Mouse (Mus musculus) embryonic facial prominence, embryonic 15.5 days (tissue): ENCODE data around the gene Cdk4. TPM values are rescaled to one million over a fixed set of nuclear protein-coding genes. Genes with fewer than 3 reads are reported as not detected.
A peak's percentile ranks its signal among the peaks of the same experiment; 100 is the strongest.
"Not testable (repeated sequence)": the region's sequence is repeated elsewhere in the genome, so short reads cannot be mapped to it uniquely, and the experiment has no call there.

Experiments
- ATAC-seq: fragments of 200-750 bp; cut with Nextera tagmentation; 2 replicates; pipeline ENCODE4 v1.8.0; 2017; ENCODE audit warnings: low read depth, moderate TSS enrichment; ENCODE audit not compliant: insufficient number of reproducible peaks, low FRiP score, low TSS enrichment
- H3K27ac ChIP-seq: fragments of 300-500 bp; sonication (generic); replicated peaks from 2 replicates; pipeline ENCODE4 v1.5.1; 2015; ENCODE audit warnings: mild to moderate bottlenecking, inconsistent platforms
- H3K27me3 ChIP-seq: fragments of 300-500 bp; sonication (generic); 2 replicates; pipeline ENCODE4 v1.6.1; 2015; ENCODE audit warnings: inconsistent platforms
- H3K36me3 ChIP-seq: fragments of 300-500 bp; sonication (generic); 2 replicates; pipeline ENCODE4 v1.6.1; 2015; ENCODE audit warnings: mild to moderate bottlenecking, inconsistent platforms
- H3K4me1 ChIP-seq: fragments of 300-500 bp; sonication (generic); 2 replicates; pipeline ENCODE4 v1.6.1; 2015; ENCODE audit warnings: inconsistent platforms
- H3K4me2 ChIP-seq: fragments of 300-500 bp; sonication (generic); replicated peaks from 2 replicates; pipeline ENCODE4 v1.6.1; 2015; ENCODE audit warnings: mild to moderate bottlenecking, inconsistent platforms
- H3K4me3 ChIP-seq: fragments of 300-500 bp; sonication (generic); replicated peaks from 2 replicates; pipeline ENCODE4 v1.5.1; 2015; ENCODE audit warnings: mild to moderate bottlenecking, inconsistent platforms
- H3K9ac ChIP-seq: fragments of 300-500 bp; sonication (generic); 2 replicates; pipeline ENCODE4 v1.6.1; 2015; ENCODE audit warnings: inconsistent platforms
- H3K9me3 ChIP-seq: fragments of 300-500 bp; sonication (generic); replicated peaks from 2 replicates; pipeline ENCODE4 v1.6.1; 2016; ENCODE audit warnings: inconsistent platforms
- WGBS: fragments of 180-500 bp; shearing (Covaris S2); methylation state at CpG from one replicate; pipeline ENCODE4 v1.1.7; 2015; 5-methylcytosine and 5-hydroxymethylcytosine counted together
- polyA plus RNA-seq: library from polyadenylated mRNA; unstranded; fragments of >200 nt; fragmentation: Nextera tagmentation; extraction: Ambion mirVana; gene quantifications from 2 replicates; pipeline ENCODE4 v1.2.1, GENCODE M21; 2015

Cdk4 gene
- polyA plus RNA-seq, 1 experiment from 2014 or later: 1,372 TPM

DNA sequence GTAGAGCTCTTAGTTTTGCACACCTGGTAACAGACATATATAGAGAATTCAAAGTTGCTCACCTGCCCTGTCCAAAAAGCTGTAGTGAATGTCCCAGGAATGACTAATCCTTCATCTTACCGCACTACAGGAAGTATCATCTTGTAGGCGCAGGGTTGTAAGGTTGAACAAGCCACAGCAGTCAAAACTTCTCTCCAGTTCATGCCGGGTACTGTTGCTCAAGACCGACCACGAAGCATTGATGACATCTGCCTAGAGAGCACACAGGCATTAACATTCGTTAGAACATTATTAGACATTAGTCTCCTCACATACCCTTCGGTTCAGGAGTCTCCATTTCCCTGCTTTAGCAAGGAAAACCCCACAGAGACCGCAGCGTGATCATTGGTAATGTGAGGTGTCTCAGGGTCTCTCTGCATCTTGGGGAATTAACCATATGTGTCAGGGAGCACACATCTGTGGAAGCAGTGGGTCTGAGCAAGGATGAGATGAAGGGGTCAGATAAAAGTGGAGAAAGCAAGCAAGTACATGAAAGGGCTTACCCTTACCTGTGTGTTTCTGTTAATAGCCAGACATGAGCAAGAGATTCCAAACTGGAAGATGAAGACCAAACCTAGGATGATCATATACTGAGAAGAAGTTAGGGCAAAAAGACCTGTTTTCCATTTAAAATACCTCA is 5.2 kb downstream of the Cdk4 start:
- H3K9me3 ChIP-seq: no peaks in the 10 kb centered on the region
- H3K4me2 ChIP-seq: peak overlapping the region; percentile 67
- peak overlapping the region; percentile 59; the same call in 1 of the 2 replicates for H3K9ac ChIP-seq
- peak overlapping the region; percentile 73 for H3K4me3 ChIP-seq
- peaks cover 41% of the 10 kb centered on the region for H3K36me3 ChIP-seq
- no peaks in the 10 kb centered on the region for H3K27me3 ChIP-seq
- no peak for ATAC-seq
- peak overlapping the region; percentile 95 for H3K27ac ChIP-seq
- peaks cover 32% of the 10 kb centered on the region for H3K4me1 ChIP-seq
- 68% methylated on average over 9 of the region's 9 CpGs for WGBS

DNA sequence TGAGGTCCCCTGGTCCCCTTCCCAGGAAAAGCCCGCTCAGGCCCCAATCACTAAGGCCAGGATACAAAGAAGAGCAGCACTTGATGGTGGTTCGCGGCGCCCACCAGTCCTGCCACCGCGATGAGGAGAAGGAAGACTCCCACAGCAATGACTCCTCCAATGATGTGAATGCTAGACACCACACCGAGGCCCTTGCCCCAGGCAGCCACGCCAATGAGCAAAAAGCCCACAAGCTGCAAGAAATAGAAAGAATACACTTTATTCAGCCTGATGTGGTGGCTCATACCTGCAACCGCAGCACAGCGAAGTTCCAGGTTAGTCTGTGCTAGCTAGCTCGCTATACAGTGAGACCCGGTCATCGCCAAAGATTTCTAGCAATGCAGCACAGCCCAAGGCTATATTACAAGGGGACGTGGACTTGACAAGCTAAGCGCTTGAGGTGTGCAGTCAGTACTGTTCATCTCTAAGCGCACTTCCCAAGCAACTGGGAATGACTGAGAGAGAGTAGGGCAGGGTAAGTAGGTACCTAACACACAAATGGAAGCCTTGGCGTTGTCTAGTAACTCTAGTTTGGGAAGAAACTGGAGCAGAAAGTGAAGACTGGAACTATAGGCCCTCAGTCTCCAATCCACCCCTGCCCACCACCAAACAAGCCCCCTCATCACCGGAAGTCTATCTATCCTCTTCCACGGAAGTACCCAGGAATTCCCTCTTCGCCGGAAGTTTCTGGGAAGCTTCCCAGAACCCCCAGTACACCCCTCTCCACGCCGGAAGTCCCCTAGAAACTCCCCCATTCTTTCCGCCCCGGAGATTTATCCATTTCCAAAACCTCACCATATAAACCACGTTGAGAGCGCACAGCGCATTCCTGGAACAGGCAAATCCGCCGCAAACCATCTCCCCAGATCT is 6.2 kb downstream of the Cdk4 start:
- WGBS: 7% methylated on average over 30 of the region's 30 CpGs
- H3K27me3 ChIP-seq: no peaks in the 10 kb centered on the region
- ATAC-seq: peak; percentile 58
- peaks cover 41% of the 10 kb centered on the region for H3K36me3 ChIP-seq
- peak overlapping the region; percentile 59 for H3K9ac ChIP-seq
- peak overlapping the region; percentile 95 for H3K27ac ChIP-seq
- H3K4me2 ChIP-seq: peak overlapping the region; percentile 67
- peaks cover 30% of the 10 kb centered on the region for H3K4me1 ChIP-seq
- peak overlapping the region; percentile 73 for H3K4me3 ChIP-seq
- H3K9me3 ChIP-seq: no peaks in the 10 kb centered on the region

DNA sequence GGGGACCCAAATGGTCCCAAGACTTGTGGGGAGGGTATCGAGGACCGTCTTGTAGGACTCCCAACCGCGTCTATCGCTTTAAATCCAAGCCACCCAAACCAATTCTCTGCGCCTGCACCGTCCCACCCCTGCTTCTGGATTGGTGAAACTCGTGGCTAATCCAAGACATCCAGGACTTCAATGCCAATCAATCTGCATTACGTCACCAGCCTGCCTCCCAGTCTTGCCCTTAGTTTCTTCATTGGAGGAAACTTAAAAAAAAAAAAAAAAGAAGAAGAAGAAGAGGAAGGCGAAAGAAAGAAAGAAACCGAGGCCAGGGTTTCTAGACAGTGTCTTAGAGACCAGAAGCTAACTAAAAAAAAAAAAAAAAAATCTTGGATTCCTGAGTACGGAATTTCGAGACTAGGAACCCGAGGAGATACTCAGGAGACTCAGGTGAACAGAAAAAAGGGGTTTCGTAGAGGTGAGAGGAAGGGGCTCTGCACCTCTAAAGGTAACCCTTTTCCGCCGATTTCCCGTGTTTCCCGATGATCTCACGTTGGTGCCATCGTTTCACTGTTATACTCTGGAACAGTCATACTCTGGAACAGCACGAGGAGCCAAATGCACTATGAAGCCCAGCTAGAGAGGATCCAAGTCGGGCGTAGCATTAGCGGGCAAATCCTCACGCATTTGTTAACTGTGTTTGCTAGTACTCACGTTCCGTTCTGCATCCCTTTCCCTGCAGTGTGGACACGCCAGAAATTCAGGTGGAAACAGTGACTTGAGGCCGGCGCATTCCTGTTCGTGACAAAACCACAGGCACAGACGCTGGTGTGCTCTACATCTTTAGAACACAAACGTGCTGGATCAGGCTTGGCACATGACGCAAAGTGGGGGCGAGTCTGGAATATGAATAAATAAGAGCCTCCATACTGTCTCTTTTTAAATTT is 7.1 kb downstream of the Cdk4 start, which contains the start of gene Tspan31:
Tspan31 (minus strand) TSS at position 75 of the 932 bp plus-strand sequence.
- peaks cover 3% of the 10 kb centered on the region for H3K27me3 ChIP-seq
- under 1% methylated on average over 36 of the region's 36 CpGs for WGBS
- peak within 1 kb of the TSS; percentile 67 for H3K4me2 ChIP-seq
- H3K9me3 ChIP-seq: no peaks in the 10 kb centered on the region
- H3K36me3 ChIP-seq: peaks cover 33% of the 10 kb centered on the region
- H3K27ac ChIP-seq: peak within 1 kb of the TSS; percentile 95
- H3K4me1 ChIP-seq: peaks cover 24% of the 10 kb centered on the region
- peak within 1 kb of the TSS; percentile 73 for H3K4me3 ChIP-seq
- peak; percentile 93 for ATAC-seq
- peak within 1 kb of the TSS; percentile 59 for H3K9ac ChIP-seq

DNA sequence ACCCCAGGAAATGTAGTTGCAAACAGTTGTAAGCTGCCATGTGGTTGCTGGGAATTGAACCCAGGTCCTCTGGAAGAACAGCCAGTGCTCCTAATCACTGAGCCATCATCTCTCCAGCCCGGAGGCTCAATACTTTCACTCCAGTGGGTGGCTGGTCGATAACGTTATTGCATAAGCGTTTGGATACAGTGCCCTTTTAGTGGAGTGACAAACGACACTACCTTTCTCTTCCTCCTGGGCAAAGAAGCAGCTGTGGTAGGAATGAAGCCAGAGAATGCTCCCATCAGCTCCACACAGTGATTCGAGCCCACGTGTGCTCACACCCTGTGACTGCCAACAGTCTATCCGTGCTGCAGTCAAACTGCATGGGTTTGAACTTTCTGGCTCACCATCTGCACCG is 7.9 kb downstream of the Cdk4 start:
- Histone ChIP-seq H3K9ac (no peak overlapping the region), H3K27ac (no peak overlapping the region), H3K36me3 (peaks cover 26% of the 10 kb centered on the region), H3K4me1 (peaks cover 24% of the 10 kb centered on the region), H3K27me3 (peaks cover 6% of the 10 kb centered on the region), H3K4me2 (peak overlapping the region; percentile 67), H3K4me3 (peak overlapping the region; percentile 73), H3K9me3 (no peaks in the 10 kb centered on the region)
- WGBS: 74% methylated on average over 9 of the region's 9 CpGs
- no peak for ATAC-seq

DNA sequence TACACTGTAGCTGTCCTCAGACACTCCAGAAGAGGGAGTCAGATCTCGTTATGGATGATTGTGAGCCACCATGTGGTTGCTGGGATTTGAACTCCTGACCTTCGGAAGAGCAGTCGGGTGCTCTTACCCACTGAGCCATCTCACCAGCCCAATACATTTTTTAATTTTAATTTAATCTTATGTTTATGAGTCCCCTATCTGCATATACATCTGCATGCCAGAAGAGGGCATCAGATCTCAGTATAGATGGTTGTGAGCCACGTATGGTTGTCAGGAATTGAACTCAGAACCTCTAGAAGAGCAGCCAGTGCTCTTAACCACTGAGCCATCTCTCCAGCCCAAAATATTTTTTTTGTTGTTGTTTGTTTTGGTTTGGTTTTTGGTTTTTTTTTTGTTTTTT is 8.9 kb downstream of the Cdk4 start:
- 77% methylated on average over 4 of the region's 4 CpGs for WGBS

DNA sequence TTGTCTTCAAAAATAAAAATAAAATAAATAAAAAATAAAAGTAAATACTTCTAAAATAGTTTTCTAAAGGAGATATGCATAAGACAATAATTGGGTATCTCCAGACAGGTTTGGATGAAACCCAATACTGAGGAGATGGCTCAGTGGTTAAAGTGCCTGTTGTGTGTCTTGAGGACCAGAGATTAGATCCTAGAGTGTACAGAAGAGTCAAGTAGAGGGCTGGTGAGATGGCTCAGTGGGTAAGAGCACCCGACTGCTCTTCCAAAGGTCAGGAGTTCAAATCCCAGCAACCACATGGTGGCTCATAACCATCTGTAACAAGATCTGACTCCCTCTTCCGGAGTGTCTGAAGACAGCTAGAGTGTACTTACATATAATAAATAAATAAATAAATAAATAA is 9.6 kb downstream of the Cdk4 start:
- not testable (repeated sequence) for H3K27ac ChIP-seq, H3K4me3 ChIP-seq, H3K4me2 ChIP-seq, ATAC-seq, H3K9ac ChIP-seq, H3K9me3 ChIP-seq, H3K36me3 ChIP-seq
- Histone ChIP-seq H3K27me3 (peaks cover 23% of the 10 kb centered on the region), H3K4me1 (peaks cover 27% of the 10 kb centered on the region)
- 66% methylated on average over 2 of the region's 2 CpGs for WGBS

More for the DNA sequence above, 8.9 kb downstream of the Cdk4 start:
- not testable (repeated sequence) for H3K9me3 ChIP-seq, H3K4me3 ChIP-seq, ATAC-seq, H3K27ac ChIP-seq, H3K9ac ChIP-seq, H3K4me2 ChIP-seq
- peaks cover 15% of the 10 kb centered on the region for H3K36me3 ChIP-seq
- H3K4me1 ChIP-seq: peaks cover 24% of the 10 kb centered on the region
- H3K27me3 ChIP-seq: peaks cover 16% of the 10 kb centered on the region

DNA sequence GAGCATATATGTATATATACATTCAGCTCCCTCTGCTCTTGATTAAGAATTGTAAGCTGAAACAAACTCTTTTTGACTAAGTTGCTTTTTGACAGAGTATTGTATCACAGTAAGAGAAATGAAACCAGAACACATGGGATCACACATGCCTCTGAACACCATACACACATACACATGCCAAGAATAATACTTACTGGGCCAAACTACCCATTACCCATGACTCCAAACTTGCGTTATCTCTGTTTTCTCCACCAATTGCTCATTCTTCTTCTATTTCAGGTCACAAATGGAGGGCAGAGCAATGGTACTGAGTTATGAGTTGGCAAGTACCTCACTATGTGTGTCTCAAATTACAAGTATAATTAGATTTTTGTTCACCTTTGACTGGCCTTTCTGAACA is 10.6 kb downstream of the Cdk4 start:
- 84% methylated on average over 1 of the region's 1 CpGs for WGBS
- Histone ChIP-seq H3K9me3 (no peaks in the 10 kb centered on the region), H3K27me3 (peaks cover 31% of the 10 kb centered on the region), H3K4me3 (no peak overlapping the region), H3K36me3 (no peaks in the 10 kb centered on the region), H3K9ac (no peak overlapping the region), H3K4me1 (peaks cover 26% of the 10 kb centered on the region), H3K4me2 (no peak overlapping the region), H3K27ac (no peak overlapping the region)
- ATAC-seq: no peak

DNA sequence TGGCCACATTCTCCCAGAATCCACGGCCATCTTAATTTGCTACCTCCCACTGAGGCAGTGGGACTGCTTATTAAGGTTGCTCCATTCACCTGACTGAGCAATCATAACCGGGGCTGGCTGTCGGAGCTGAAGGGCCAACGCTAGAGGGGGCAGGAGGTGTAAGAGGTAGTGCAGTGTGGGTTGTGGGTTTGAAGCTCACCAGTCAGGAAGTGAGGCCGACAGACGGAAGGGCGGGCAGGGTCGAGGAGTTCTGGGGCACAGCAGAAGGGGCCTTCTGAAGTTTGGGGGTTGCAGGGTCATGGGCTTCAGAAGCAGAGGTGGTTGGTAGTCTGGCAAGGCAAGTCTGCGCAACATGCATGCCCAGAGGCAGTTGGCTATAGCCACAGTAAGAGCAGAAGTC is 11.7 kb downstream of the Cdk4 start, which contains the start of gene Agap2:
Agap2 (plus strand) TSS at position 205 of the 400 bp plus-strand sequence.
- Histone ChIP-seq H3K4me1 (peaks cover 31% of the 10 kb centered on the region), H3K4me2 (no peak within 1 kb of the TSS), H3K36me3 (no peaks in the 10 kb centered on the region), H3K27me3 (peaks cover 42% of the 10 kb centered on the region), H3K4me3 (no peak within 1 kb of the TSS), H3K9me3 (no peaks in the 10 kb centered on the region), H3K9ac (no peak within 1 kb of the TSS), H3K27ac (no peak within 1 kb of the TSS)
- no peak for ATAC-seq
- WGBS: 64% methylated on average over 9 of the region's 9 CpGs

DNA sequence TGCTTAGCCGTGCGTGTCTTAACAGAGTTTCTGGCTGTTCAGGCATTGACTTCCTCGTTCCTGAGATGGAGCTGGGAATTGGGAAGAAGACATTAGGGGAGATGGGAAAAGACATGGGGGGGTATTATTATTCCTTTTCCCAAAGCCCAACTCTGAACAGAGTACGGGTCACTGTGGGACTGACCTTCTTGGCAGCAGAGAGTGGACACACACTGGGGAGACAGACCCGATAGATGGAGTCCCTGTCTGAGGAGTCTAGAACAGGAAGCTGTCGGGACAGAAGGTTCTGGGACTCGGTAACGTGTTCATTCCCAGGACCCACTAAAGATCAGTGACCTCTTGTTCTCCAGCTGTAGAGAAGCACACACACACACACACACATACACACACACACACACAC is 12.3 kb downstream of the Cdk4 start:
- H3K27me3 ChIP-seq: peaks cover 47% of the 10 kb centered on the region
- H3K9me3 ChIP-seq: no peaks in the 10 kb centered on the region
- WGBS: 62% methylated on average over 8 of the region's 8 CpGs
- H3K36me3 ChIP-seq: no peaks in the 10 kb centered on the region
- H3K4me3 ChIP-seq: no peak overlapping the region
- peaks cover 36% of the 10 kb centered on the region for H3K4me1 ChIP-seq
- no peak for ATAC-seq
- H3K27ac ChIP-seq: no peak overlapping the region
- H3K9ac ChIP-seq: no peak overlapping the region
- no peak overlapping the region for H3K4me2 ChIP-seq

DNA sequence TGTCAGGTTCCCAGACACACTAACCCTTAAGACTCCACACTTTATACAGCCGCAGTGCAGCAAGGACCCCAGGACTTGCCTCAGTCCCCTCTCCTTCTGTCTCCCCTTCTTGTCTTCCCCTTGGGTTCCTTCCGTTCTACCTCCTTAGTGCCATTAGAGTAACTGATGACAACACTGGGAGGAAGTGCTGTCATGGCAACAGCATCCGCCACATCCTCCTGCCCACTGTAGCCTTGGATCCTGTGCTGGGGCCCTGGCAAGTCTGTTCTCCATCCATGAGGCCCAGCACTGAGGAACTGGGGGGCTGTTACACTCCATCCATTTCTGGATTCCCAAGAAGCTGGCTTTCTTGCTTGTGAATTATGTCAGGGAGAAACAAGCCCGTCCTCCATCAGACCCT is 12.7 kb downstream of the Cdk4 start:
- no peak overlapping the region for H3K4me3 ChIP-seq
- no peaks in the 10 kb centered on the region for H3K36me3 ChIP-seq
- WGBS: 42% methylated on average over 4 of the region's 4 CpGs
- H3K4me1 ChIP-seq: peaks cover 36% of the 10 kb centered on the region
- peaks cover 52% of the 10 kb centered on the region for H3K27me3 ChIP-seq
- H3K27ac ChIP-seq: no peak overlapping the region
- no peak for ATAC-seq
- H3K9ac ChIP-seq: no peak overlapping the region
- H3K9me3 ChIP-seq: no peaks in the 10 kb centered on the region
- H3K4me2 ChIP-seq: no peak overlapping the region
